Mouse (Mus musculus): Measurements from ENCODE around the gene Rnf168.
"Not testable (repeated sequence)": the region's sequence is repeated elsewhere in the genome, so short reads cannot be mapped to it uniquely, and the experiment has no call there.

The Rnf168 gene

GRCm38 (mm10) chr16:32277308-32278256, at the start of gene Rnf168:
Gene Rnf168, plus strand, starts transcription at chr16:32277459.
- peak; percentile 92 to 96 for DNase-seq

GRCm38 (mm10) chr16:32232050-32232449, 45.2 kb upstream of the Rnf168 start:
- DNase-seq: not testable (repeated sequence)

- DNase-seq: no peak
Observed at GRCm38 (mm10) chr16:32237930-32238680, 39.2 kb upstream of the Rnf168 start.

GRCm38 (mm10) chr16:32239428-32240312, 37.6 kb upstream of the Rnf168 start:
- no peak for DNase-seq

GRCm38 (mm10) chr16:32243901-32244300, 33.4 kb upstream of the Rnf168 start:
- no peak for DNase-seq

- peak; percentile 46 to 77 for DNase-seq
Observed at GRCm38 (mm10) chr16:32246351-32246791, 30.9 kb upstream of the Rnf168 start.

GRCm38 (mm10) chr16:32246952-32247370, 30.3 kb upstream of the Rnf168 start, which contains the start of the genes Fbxo45 and Wdr53:
Gene Fbxo45, minus strand, starts transcription at chr16:32247158.
Gene Wdr53, plus strand, starts transcription at chr16:32247227.
- DNase-seq: peak; percentile 98 to 99

GRCm38 (mm10) chr16:32264225-32264624, 13.0 kb upstream of the Rnf168 start:
- DNase-seq: peak in 1 of 2 experiments; percentile 56

GRCm38 (mm10) chr16:32271291-32271690, 6.0 kb upstream of the Rnf168 start, which contains the start of gene Smco1:
Gene Smco1, plus strand, starts transcription at chr16:32271468.
- no peak for DNase-seq

- no peak for DNase-seq
Observed at GRCm38 (mm10) chr16:32273338-32273737, 3.9 kb upstream of the Rnf168 start.

GRCm38 (mm10) chr16:32275041-32275440, 2.2 kb upstream of the Rnf168 start:
- DNase-seq: no peak

- no peak for DNase-seq
Observed at GRCm38 (mm10) chr16:32275830-32276229, 1.4 kb upstream of the Rnf168 start.

GRCm38 (mm10) chr16:32278396-32278795, 1.1 kb downstream of the Rnf168 start:
- no peak for DNase-seq

- DNase-seq: no peak
Observed at GRCm38 (mm10) chr16:32280211-32280610, 3.0 kb downstream of the Rnf168 start.

GRCm38 (mm10) chr16:32282608-32283007, 5.3 kb downstream of the Rnf168 start:
- no peak for DNase-seq

- no peak for DNase-seq
Observed at GRCm38 (mm10) chr16:32291821-32292220, 14.6 kb downstream of the Rnf168 start.

GRCm38 (mm10) chr16:32299617-32300016, 22.4 kb downstream of the Rnf168 start:
- DNase-seq: not testable (repeated sequence)

- DNase-seq: no peak
Observed at GRCm38 (mm10) chr16:32303046-32303445, 25.8 kb downstream of the Rnf168 start.

- no peak for DNase-seq
Observed at GRCm38 (mm10) chr16:32303886-32304285, 26.6 kb downstream of the Rnf168 start.

GRCm38 (mm10) chr16:32311970-32312369, 34.7 kb downstream of the Rnf168 start:
- no peak for DNase-seq

- peak; percentile 27 to 72 for DNase-seq
Observed at GRCm38 (mm10) chr16:32312386-32312785, 35.1 kb downstream of the Rnf168 start.

GRCm38 (mm10) chr16:32312859-32313258, 35.6 kb downstream of the Rnf168 start:
- DNase-seq: no peak
